Mouse (Mus musculus): ENCODE results near the gene Usp6nl. TPM values are rescaled to one million over a fixed set of nuclear protein-coding genes. Genes with fewer than 3 reads are reported as not detected.

Gene Usp6nl
- 12.8 and 18.3 TPM in 2 replicates for polyA plus RNA-seq (2014; fragmentation: Nextera tagmentation; extraction: Ambion mirVana)

- peak within 1 kb of the TSS; percentile 97 for H3K9ac ChIP-seq (ENCODE audit: low read length)
- H3K36me3 ChIP-seq (ENCODE audit: control insufficient read depth, insufficient read depth, low read length): no peaks in the 10 kb centered on the region
- peak within 1 kb of the TSS; percentile 66 for H3K4me2 ChIP-seq (ENCODE audit: low read depth, low read length, severe bottlenecking)
- H3K4me1 ChIP-seq (replicated peaks; ENCODE audit: control insufficient read depth, insufficient read depth, low read length): peaks cover 10% of the 10 kb centered on the region
- WGBS: under 1% methylated on average over 73 of the region's 75 CpGs
- peak within 1 kb of the TSS; percentile 93 for H3K4me3 ChIP-seq (ENCODE audit: low read depth, low read length)
- no peaks in the 10 kb centered on the region for H3K9me3 ChIP-seq (ENCODE audit: control insufficient read depth, low read length)
- peak within 1 kb of the TSS; percentile 97 for H3K27ac ChIP-seq (ENCODE audit: low read depth, low read length)
- DNase-seq (ENCODE audit: low spot score) (peak; percentile 88), ATAC-seq (replicated peaks; ENCODE audit: low FRiP score) (peak; percentile 87)
- H3K27me3 ChIP-seq (ENCODE audit: control insufficient read depth, insufficient read depth, low read length): no peaks in the 10 kb centered on the region; the same call in 1 of the 2 replicates
These were observed at the start of gene Usp6nl for GRCm38 (mm10) chr2:6322376-6322901. TSS of gene Usp6nl (plus strand) at chr2:6322667.

- H3K27ac ChIP-seq (ENCODE audit: low read depth, low read length): no peak overlapping the region
- H3K9me3 ChIP-seq (ENCODE audit: control insufficient read depth, low read length): no peaks in the 10 kb centered on the region
- DNase-seq (ENCODE audit: low spot score) (no peak), ATAC-seq (replicated peaks; ENCODE audit: low FRiP score) (no peak)
- H3K36me3 ChIP-seq (ENCODE audit: control insufficient read depth, insufficient read depth, low read length): no peaks in the 10 kb centered on the region
- peaks cover 9% of the 10 kb centered on the region; the same call in 1 of the 2 replicates for H3K27me3 ChIP-seq (ENCODE audit: control insufficient read depth, insufficient read depth, low read length)
- H3K4me3 ChIP-seq (ENCODE audit: low read depth, low read length): no peak overlapping the region
- H3K4me1 ChIP-seq (replicated peaks; ENCODE audit: control insufficient read depth, insufficient read depth, low read length): no peaks in the 10 kb centered on the region; the same call in 1 of the 2 replicates
- WGBS: 47% methylated on average over 10 of the region's 10 CpGs
- no peak overlapping the region for H3K9ac ChIP-seq (ENCODE audit: low read length)
- no peak overlapping the region for H3K4me2 ChIP-seq (ENCODE audit: low read depth, low read length, severe bottlenecking)
These were observed 49.0 kb upstream of the Usp6nl start for GRCm38 (mm10) chr2:6273392-6273845.

GRCm38 (mm10) chr2:6278813-6279530, 43.5 kb upstream of the Usp6nl start:
- DNase-seq (ENCODE audit: low spot score): no peak
- Histone ChIP-seq H3K4me3 (ENCODE audit: low read depth, low read length) (no peak overlapping the region), H3K27ac (ENCODE audit: low read depth, low read length) (no peak overlapping the region), H3K9me3 (ENCODE audit: control insufficient read depth, low read length) (no peaks in the 10 kb centered on the region), H3K4me2 (ENCODE audit: low read depth, low read length, severe bottlenecking) (no peak overlapping the region), H3K36me3 (ENCODE audit: control insufficient read depth, insufficient read depth, low read length) (no peaks in the 10 kb centered on the region), H3K9ac (ENCODE audit: low read length) (no peak overlapping the region), H3K4me1 (replicated peaks; ENCODE audit: control insufficient read depth, insufficient read depth, low read length) (no peaks in the 10 kb centered on the region), H3K27me3 (ENCODE audit: control insufficient read depth, insufficient read depth, low read length) (no peaks in the 10 kb centered on the region)
- WGBS: 93% methylated on average over 10 of the region's 10 CpGs
- no peak for ATAC-seq (replicated peaks; ENCODE audit: low FRiP score)

GRCm38 (mm10) chr2:6279614-6280301, 42.7 kb upstream of the Usp6nl start:
- no peaks in the 10 kb centered on the region for H3K4me1 ChIP-seq (replicated peaks; ENCODE audit: control insufficient read depth, insufficient read depth, low read length)
- no peaks in the 10 kb centered on the region for H3K36me3 ChIP-seq (ENCODE audit: control insufficient read depth, insufficient read depth, low read length)
- no peak overlapping the region for H3K4me3 ChIP-seq (ENCODE audit: low read depth, low read length)
- H3K27me3 ChIP-seq (ENCODE audit: control insufficient read depth, insufficient read depth, low read length): no peaks in the 10 kb centered on the region
- no peak overlapping the region for H3K9ac ChIP-seq (ENCODE audit: low read length)
- H3K27ac ChIP-seq (ENCODE audit: low read depth, low read length): no peak overlapping the region
- 86% methylated on average over 10 of the region's 10 CpGs for WGBS
- H3K4me2 ChIP-seq (ENCODE audit: low read depth, low read length, severe bottlenecking): no peak overlapping the region
- DNase-seq (ENCODE audit: low spot score): no peak
- no peak for ATAC-seq (replicated peaks; ENCODE audit: low FRiP score)
- no peaks in the 10 kb centered on the region for H3K9me3 ChIP-seq (ENCODE audit: control insufficient read depth, low read length)

GRCm38 (mm10) chr2:6283569-6283968, 38.9 kb upstream of the Usp6nl start:
- ATAC-seq (replicated peaks; ENCODE audit: low FRiP score) (no peak), DNase-seq (ENCODE audit: low spot score) (no peak)
- 90% methylated on average over 2 of the region's 2 CpGs for WGBS
- H3K9me3 ChIP-seq (ENCODE audit: control insufficient read depth, low read length): no peaks in the 10 kb centered on the region
- no peak overlapping the region for H3K27ac ChIP-seq (ENCODE audit: low read depth, low read length)
- no peak overlapping the region for H3K4me2 ChIP-seq (ENCODE audit: low read depth, low read length, severe bottlenecking)
- no peak overlapping the region for H3K4me3 ChIP-seq (ENCODE audit: low read depth, low read length)
- no peaks in the 10 kb centered on the region for H3K27me3 ChIP-seq (ENCODE audit: control insufficient read depth, insufficient read depth, low read length)
- no peaks in the 10 kb centered on the region for H3K4me1 ChIP-seq (replicated peaks; ENCODE audit: control insufficient read depth, insufficient read depth, low read length)
- no peak overlapping the region for H3K9ac ChIP-seq (ENCODE audit: low read length)
- H3K36me3 ChIP-seq (ENCODE audit: control insufficient read depth, insufficient read depth, low read length): no peaks in the 10 kb centered on the region

GRCm38 (mm10) chr2:6284784-6285183, 37.7 kb upstream of the Usp6nl start:
- no peaks in the 10 kb centered on the region for H3K27me3 ChIP-seq (ENCODE audit: control insufficient read depth, insufficient read depth, low read length)
- H3K36me3 ChIP-seq (ENCODE audit: control insufficient read depth, insufficient read depth, low read length): no peaks in the 10 kb centered on the region
- 79% methylated on average over 3 of the region's 3 CpGs for WGBS
- ATAC-seq (replicated peaks; ENCODE audit: low FRiP score): no peak
- no peak overlapping the region for H3K9ac ChIP-seq (ENCODE audit: low read length)
- H3K27ac ChIP-seq (ENCODE audit: low read depth, low read length): no peak overlapping the region
- no peak overlapping the region for H3K4me3 ChIP-seq (ENCODE audit: low read depth, low read length)
- no peaks in the 10 kb centered on the region for H3K9me3 ChIP-seq (ENCODE audit: control insufficient read depth, low read length)
- no peak for DNase-seq (ENCODE audit: low spot score)
- no peak overlapping the region for H3K4me2 ChIP-seq (ENCODE audit: low read depth, low read length, severe bottlenecking)
- no peaks in the 10 kb centered on the region for H3K4me1 ChIP-seq (replicated peaks; ENCODE audit: control insufficient read depth, insufficient read depth, low read length)

GRCm38 (mm10) chr2:6285794-6286193, 36.7 kb upstream of the Usp6nl start:
- H3K4me1 ChIP-seq (replicated peaks; ENCODE audit: control insufficient read depth, insufficient read depth, low read length): no peaks in the 10 kb centered on the region
- H3K9me3 ChIP-seq (ENCODE audit: control insufficient read depth, low read length): no peaks in the 10 kb centered on the region
- no peaks in the 10 kb centered on the region for H3K27me3 ChIP-seq (ENCODE audit: control insufficient read depth, insufficient read depth, low read length)
- 96% methylated on average over 1 of the region's 1 CpGs for WGBS
- H3K4me2 ChIP-seq (ENCODE audit: low read depth, low read length, severe bottlenecking): no peak overlapping the region
- no peak for DNase-seq (ENCODE audit: low spot score)
- no peak overlapping the region for H3K27ac ChIP-seq (ENCODE audit: low read depth, low read length)
- ATAC-seq (replicated peaks; ENCODE audit: low FRiP score): no peak
- no peak overlapping the region for H3K4me3 ChIP-seq (ENCODE audit: low read depth, low read length)
- no peak overlapping the region for H3K9ac ChIP-seq (ENCODE audit: low read length)
- no peaks in the 10 kb centered on the region for H3K36me3 ChIP-seq (ENCODE audit: control insufficient read depth, insufficient read depth, low read length)

GRCm38 (mm10) chr2:6293825-6294444, 28.5 kb upstream of the Usp6nl start:
- Histone ChIP-seq H3K27me3 (ENCODE audit: control insufficient read depth, insufficient read depth, low read length) (no peaks in the 10 kb centered on the region), H3K4me3 (ENCODE audit: low read depth, low read length) (no peak overlapping the region), H3K27ac (ENCODE audit: low read depth, low read length) (no peak overlapping the region), H3K4me1 (replicated peaks; ENCODE audit: control insufficient read depth, insufficient read depth, low read length) (no peaks in the 10 kb centered on the region), H3K9ac (ENCODE audit: low read length) (no peak overlapping the region), H3K4me2 (ENCODE audit: low read depth, low read length, severe bottlenecking) (no peak overlapping the region), H3K36me3 (ENCODE audit: control insufficient read depth, insufficient read depth, low read length) (no peaks in the 10 kb centered on the region), H3K9me3 (ENCODE audit: control insufficient read depth, low read length) (no peaks in the 10 kb centered on the region)
- ATAC-seq (replicated peaks; ENCODE audit: low FRiP score) (no peak), DNase-seq (ENCODE audit: low spot score) (no peak)
- 86% methylated on average over 11 of the region's 11 CpGs for WGBS

Measured in forebrain, embryonic 11.5 days (tissue).